ENCODE assay signal across 17 mouse cellular contexts in genomic region chr11:66514346-66514745, GRCm38 (mm10). TPM values are rescaled to one million over a fixed set of nuclear protein-coding genes. Genes with fewer than 3 reads are reported as not detected.
"Had no signal": no experiment of that assay in that cellular context is flagged by ENCODE, and none has a peak within 500 bp of the region (broad histone marks: within the 10 kb centered on the region; RNA-seq: fewer than 3 reads in every experiment).

No protein-coding gene starts in this region.

- H3K9me3 ChIP-seq: lung, embryonic 15.5 days; midbrain, embryonic 13.5 days; midbrain, embryonic 15.5 days; neural tube, embryonic 12.5 days; stomach, embryonic 15.5 days had no signal

- H3K4me3 ChIP-seq: lung, embryonic 15.5 days; megakaryocyte, embryonic 14.5 days; midbrain, embryonic 13.5 days; midbrain, embryonic 15.5 days; neural tube, embryonic 12.5 days; stomach, embryonic 15.5 days had no signal

- H3K4me2 ChIP-seq: lung, embryonic 15.5 days; midbrain, embryonic 11.5 days; midbrain, embryonic 13.5 days; midbrain, embryonic 15.5 days; neural tube, embryonic 12.5 days; stomach, embryonic 15.5 days had no signal

- H3K9ac ChIP-seq: lung, embryonic 15.5 days; midbrain, embryonic 13.5 days; midbrain, embryonic 15.5 days; neural tube, embryonic 12.5 days; stomach, embryonic 15.5 days had no signal

- H3K27me3 ChIP-seq: lung, embryonic 15.5 days; megakaryocyte, embryonic 14.5 days; midbrain, embryonic 13.5 days; midbrain, embryonic 15.5 days; neural tube, embryonic 12.5 days; stomach, embryonic 15.5 days had no signal

- H3K27ac ChIP-seq: lung, embryonic 15.5 days; macrophage; midbrain, embryonic 13.5 days; midbrain, embryonic 15.5 days; neural tube, embryonic 12.5 days; stomach, embryonic 15.5 days; stomach, postnatal 0 days had no signal

- H3K36me3 ChIP-seq: lung, embryonic 15.5 days; midbrain, embryonic 13.5 days; midbrain, embryonic 15.5 days; neural tube, embryonic 12.5 days; stomach, embryonic 15.5 days had no signal

- H3K4me1 ChIP-seq: lung, embryonic 15.5 days; megakaryocyte, embryonic 14.5 days; midbrain, embryonic 13.5 days; midbrain, embryonic 15.5 days; neural tube, embryonic 12.5 days; stomach, embryonic 15.5 days had no signal

- ATAC-seq: lung, postnatal 0 days; midbrain, embryonic 13.5 days; midbrain, embryonic 15.5 days had no signal

- DNase-seq: lung, adult 2 months; lung, postnatal 14 days; lung, postnatal 36 days; right cerebral cortex, postnatal 14 days; thymus, adult 2 months; thymus, postnatal 25 days; thymus, postnatal 4 days had no signal

RNA-seq across cellular contexts. Expression of gene Shisa6, which starts 11.4 kb away (rescaled TPM):
- polyA plus RNA-seq: macrophage had no signal
